Mouse (Mus musculus) left cerebral cortex, adult 11 months (tissue): ENCODE data around the gene Il17rb.

ENCODE experiments used
- DNase-seq: peaks from one replicate; pipeline ENCODE4 v3.0.0; 2022; ENCODE audit warnings: low spot score

Gene Il17rb

GRCm38 (mm10) chr14:29967611-29968010 is 41.1 kb downstream of the Il17rb start:
- DNase-seq, result no peak

- no peak for DNase-seq
These were observed 51.3 kb downstream of the Il17rb start for GRCm38 (mm10) chr14:29957393-29957792.

DNA sequence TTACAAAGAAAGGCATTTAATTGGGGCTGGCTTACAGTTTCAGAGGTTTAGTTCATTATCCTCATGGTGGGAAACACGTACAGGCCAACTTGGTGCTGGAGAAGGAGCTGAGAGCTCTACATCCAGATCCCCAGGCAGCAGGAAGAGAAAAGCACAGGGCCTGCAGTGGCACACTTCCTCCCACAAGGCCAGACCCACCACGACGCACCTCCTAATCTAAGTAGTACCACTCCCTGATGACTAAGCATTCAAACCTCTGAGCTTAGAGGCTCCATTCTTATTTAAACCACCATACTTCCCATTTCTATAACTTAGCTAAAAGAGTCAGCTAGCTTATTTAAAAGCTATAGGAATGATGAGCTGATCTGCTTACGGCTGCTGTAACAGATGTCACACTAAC is 57.9 kb downstream of the Il17rb start:
- DNase-seq, result no peak

- DNase-seq, result no peak
These were observed 61.9 kb downstream of the Il17rb start for GRCm38 (mm10) chr14:29946761-29947309.
